Mouse (Mus musculus) frontal cortex, postnatal 36 days (tissue): ENCODE measurements around the gene Gpx8.

Source experiments
- DNase-seq, 2 experiments: peaks; one replicate each; pipeline ENCODE4 v3.0.0; 2022; ENCODE audit warnings: low spot score in 2 of 2

Gene Gpx8

DNA sequence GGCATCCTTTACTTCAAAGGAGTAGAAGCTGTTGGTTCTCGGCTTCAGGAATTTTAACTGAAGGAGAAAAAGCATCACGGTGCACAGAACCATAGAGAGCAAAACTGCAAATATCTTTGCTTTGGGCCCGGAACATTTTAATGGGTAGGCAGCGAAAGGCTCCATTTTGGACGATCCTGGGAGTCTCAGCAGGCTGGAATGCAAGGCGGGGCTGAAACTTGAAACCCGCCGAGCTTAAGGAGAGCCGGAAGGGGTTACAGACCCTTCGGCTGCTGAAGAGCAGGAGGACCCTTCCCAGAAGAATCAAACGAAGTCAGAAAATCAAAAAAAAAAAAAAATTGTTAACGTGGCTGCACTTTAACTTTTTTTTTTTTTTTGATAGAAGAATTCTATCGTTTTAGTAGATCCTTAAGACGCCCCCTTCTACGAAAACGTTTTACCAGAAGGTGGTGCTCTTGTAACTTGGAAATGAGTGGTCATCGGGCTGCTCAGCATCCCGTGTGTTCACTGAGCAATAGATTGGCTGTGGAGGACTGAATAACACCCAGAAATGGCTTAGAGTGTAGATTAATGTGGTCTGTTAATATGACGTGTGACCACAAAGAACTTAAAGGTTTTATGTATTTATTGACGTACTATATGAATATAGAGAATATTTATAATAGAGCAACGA is at the start of gene Gpx8:
Gpx8 (minus strand) TSS at position 200 of the 673 bp plus-strand sequence.
- DNase-seq, result peak; percentile 19 to 61

DNA sequence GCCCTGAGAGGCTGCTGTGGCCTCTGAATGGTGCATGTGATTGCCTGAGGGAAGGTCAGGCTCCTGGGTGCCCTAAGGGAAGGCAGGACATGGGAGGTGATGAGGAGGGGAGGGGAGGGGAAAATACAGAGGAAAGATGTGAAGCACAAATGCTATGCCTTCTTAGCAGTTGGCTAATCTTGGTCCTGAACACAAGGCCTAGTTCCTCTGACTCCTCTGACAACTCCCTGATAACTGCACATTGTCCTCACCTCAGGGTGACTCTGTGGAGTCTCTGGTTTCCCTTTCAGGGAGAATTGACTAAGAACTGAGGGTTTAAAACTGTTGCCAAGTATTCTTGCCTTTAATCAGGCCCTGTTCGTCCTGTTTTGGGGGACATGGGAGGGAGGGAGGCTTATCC is 48.4 kb upstream of the Gpx8 start:
- no peak for DNase-seq

GRCm38 (mm10) chr13:113090489-113090888 is 44.3 kb upstream of the Gpx8 start:
- no peak for DNase-seq

- DNase-seq, result no peak
Observed at GRCm38 (mm10) chr13:113087226-113088017, 41.2 kb upstream of the Gpx8 start.

DNA sequence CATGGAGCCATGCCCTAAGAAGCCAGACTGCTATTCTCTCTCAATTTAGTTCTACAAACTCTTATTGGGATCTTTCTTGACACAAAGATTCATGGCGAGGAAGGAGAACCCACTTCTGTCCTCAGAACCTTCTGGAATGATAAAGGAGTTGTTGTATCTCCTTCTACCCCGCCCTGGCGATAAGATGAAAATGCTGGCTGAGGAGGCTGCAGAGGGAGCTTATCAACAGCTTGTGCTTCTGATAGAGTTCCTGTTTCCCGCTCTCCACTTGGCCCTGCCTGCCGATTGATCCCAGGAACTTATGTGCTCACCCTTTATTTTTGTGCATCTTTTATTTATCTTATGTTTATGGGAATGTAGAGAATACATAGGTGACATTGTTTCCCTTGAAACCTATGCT is 38.5 kb upstream of the Gpx8 start:
- no peak for DNase-seq

DNA sequence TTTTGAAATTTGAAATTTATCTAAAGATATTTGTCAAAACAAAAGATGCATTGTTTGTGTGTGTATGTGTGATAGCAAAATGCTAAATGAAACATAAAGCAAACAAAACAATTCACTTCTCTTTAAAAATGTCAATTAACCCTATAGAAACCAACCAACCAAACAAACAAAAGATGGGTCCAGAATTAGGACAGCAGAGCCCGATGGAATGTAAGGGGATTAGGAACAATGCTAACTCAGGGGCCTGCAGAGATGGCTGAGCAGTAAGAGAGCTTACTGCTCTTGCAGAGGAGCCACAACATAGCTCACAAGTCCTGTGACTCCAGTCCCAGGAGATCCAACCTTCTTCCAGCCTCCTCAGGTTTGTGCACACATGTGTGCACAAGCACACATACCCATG is 35.9 kb upstream of the Gpx8 start:
- DNase-seq, result no peak

DNA sequence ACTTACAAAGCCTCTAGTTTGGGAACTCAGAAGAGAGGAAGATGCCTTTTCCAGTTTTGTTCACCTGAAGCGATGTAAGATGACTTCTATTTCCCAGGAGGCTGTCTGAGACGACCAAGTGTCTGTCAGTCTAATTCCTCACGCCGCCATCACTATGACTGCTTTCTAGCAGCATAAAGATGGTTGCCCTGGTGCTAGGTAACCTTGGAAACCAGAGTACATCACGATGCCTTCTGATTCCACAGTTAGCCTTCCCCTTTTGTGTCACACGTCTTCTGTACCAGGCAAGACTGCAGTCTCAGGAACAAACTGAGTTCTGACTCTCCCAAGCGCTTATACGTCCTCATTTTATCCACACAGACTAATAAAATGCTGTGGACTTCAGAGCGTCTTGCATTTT is 32.8 kb upstream of the Gpx8 start:
- no peak for DNase-seq

GRCm38 (mm10) chr13:113064542-113064941 is 18.3 kb upstream of the Gpx8 start:
- no peak for DNase-seq

GRCm38 (mm10) chr13:113061746-113062145 is 15.5 kb upstream of the Gpx8 start:
- no peak for DNase-seq

DNA sequence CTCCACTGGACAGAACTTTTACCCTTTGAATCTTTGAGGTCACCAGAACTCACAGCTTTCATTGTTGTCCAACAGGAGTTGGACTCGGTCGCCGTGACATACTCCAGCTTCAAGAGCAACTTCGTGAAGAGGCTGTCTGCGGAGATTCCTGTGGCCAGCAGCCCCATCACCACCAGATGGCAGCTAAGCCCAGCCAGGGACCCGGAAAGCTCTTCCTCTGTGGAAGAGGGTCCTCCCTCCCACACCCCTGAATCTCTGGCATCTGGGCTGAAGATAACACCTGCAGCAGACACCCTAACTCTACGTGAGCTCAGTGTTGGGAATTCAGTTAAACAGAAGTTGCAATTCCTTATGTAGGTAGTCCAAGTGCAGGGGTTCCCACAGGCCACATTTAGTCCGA is 9.6 kb upstream of the Gpx8 start:
- peak in 1 of 2 experiments; percentile 22 for DNase-seq

- DNase-seq, result no peak
Observed at GRCm38 (mm10) chr13:113054230-113054629, 8.0 kb upstream of the Gpx8 start.

DNA sequence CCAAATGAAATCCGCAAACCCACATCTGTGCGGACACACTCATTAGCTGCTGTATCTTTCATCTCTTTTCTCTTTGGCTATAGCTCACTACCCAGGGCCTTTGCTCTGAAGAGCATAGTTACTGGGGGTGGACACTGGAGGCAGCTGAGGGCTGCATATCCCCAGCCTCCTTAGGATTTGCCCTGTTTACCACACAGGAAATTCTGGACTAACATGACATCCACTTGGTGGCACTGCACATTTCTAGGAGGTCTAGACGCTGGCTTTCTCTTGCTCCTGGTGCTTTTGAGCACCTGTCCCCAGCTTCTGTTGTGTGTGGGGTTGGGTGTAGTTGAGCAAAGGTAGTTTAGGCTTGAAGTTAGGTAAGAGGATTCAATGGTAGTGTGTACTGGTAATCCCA is 1.4 kb upstream of the Gpx8 start:
- DNase-seq, result no peak

GRCm38 (mm10) chr13:113047018-113047417 is 808 bp upstream of the Gpx8 start:
- no peak for DNase-seq

DNA sequence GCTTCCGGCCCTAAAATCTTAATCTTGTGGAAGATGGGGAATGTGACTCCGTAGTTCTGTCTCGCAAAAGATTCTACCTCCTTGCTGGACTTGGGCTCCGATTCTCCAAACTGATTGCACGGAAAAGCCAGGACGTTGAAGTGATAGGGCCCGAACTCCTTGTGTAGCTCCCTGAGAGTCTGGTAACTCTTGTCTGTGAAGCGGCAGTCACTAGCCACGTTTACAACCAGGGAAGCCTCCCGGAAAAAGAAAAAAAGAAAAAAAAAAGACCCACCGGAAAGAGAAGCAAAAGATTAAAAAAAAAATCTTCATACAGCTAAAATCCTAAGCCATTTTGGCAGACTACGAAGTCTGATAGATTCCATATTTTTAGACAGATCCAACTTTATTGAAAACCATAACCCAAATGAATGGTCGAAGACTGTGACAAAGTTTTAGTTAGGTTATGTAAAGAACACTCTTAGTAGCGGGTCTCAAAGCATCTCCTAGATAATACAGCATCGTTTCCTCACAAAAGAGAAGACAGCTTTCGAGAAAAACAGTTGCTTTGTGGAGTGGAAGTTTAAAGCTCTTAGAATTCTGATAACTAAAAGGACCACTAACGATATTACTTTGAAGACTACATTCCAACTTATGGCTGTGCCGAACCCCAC is 626 bp downstream of the Gpx8 start:
- no peak for DNase-seq

- DNase-seq, result no peak
Observed at GRCm38 (mm10) chr13:113044876-113045275, 1.3 kb downstream of the Gpx8 start.

DNA sequence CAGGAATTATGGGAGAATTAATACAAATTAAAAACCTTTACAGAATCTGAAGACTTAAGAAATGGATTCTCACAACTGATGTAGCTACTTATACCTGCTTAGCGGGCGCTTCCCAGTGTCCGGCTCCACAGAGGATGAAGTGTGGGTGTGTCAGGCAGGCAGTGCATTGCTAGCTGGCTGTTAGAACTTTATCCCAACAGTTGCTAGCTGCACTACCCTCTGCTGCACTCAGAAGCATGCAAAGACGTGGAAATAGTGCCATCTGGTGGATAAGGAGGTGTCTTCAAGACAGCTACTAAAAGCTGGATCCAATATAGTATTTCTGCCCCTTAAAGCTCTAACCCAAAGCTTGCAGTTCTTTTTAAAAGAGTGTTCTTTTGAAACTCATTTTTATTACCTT is 10.4 kb downstream of the Gpx8 start:
- DNase-seq, result peak; percentile 66 to 81

- DNase-seq, result peak; percentile 20 to 33
Observed at GRCm38 (mm10) chr13:113034950-113035421, 11.2 kb downstream of the Gpx8 start, which contains the start of gene Cdc20b. Cdc20b (plus strand) TSS chr13:113035111.

DNA sequence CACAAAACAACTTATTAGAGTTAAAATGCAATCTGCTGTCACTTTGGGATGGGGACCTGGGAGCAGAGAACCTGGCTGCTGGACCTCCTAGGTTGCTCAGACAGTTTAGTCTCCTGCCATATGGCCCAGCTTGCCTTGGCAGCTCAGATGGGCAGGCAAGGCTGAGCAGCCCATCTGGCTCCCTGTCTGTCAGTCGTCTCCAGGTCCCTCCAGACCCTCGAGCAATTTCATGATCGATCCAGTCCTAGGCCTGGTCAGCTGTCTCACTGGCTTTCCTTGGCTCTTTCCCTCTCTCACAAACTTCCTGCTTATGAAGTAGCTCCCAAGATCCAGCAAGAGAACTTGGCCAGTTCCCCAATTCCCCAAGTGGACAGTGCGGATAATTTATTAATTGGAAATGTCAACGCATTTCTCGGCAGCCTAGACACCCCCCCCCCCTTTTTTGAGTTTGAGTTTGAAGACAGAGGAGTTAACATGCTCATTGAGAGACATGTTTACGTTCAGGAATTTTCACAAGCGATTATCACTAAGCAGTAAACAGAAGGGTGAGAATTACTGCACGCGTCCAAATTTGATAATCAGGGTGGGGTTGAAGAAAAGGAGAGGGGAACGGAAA is 11.8 kb downstream of the Gpx8 start:
- no peak for DNase-seq

DNA sequence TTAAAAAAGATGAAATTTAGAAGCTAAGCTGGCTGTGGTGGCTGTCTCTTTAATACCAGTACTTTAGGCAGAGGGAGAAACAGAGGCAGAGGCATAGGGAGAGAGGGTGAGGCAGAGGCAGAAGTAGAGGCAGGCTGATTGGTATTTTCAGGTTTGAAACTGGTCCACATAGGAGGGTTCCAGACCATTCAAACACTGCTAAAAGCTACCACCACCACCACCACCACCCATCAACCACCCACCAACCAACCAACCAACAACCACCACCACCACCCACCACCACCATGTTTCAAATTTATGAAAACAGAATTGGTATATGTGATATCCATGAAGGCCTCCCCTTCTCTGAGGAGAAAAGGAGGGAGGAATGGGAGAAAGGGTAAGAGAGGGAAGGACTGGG is 13.4 kb downstream of the Gpx8 start:
- DNase-seq, result no peak

DNA sequence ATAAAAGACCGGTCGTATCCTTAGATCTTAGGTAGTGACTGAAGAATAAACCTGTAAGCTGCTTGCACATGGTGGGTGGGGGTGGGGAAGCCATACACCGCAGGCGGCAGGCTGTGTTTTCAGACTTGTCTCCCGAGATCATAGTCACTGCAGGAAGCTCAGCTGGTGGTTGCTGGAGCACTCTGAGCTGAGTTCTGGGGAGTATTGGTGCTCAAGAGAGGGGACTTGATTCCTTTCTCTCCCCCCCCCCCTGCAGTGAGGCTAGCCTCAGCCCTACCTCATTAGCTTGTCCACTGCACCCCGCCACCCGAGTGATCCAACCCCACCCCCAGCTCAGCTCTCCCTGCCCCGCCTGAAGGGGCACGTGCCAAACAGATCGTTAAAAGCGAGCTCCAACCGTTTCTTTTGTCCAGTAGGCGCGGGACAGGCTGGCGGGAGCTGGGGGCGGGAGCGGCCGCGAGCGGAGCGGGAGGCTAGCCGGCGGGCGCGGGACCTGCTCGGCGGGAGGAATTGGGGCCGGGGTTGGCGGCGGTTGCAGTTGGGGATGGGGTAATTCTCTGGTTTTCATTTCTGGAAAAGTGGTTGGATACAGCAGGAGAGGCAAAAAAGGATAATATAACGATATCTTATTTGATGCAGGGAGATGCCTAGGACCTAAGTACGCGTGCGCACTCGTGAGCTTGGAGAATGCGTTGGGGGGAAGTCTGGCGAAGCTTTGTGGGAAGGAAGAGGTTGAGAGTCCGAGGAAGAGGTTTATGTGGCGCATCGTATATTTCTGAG is 14.2 kb downstream of the Gpx8 start:
- peak; percentile 45 to 46 for DNase-seq

- peak in 1 of 2 experiments; percentile 13 for DNase-seq
Observed at GRCm38 (mm10) chr13:113031351-113031750, 14.9 kb downstream of the Gpx8 start.
